Mouse (Mus musculus) megakaryocyte, embryonic 14.5 days (primary cell): ENCODE data around the gene Dennd5b. TPM values are rescaled to one million over a fixed set of nuclear protein-coding genes. Genes with fewer than 3 reads are reported as not detected.

Experiments used
- H3K27me3 ChIP-seq: replicated peaks from 2 replicates; pipeline ENCODE3; 2012; ENCODE audit warnings: inconsistent platforms
- H3K36me3 ChIP-seq: replicated peaks from 2 replicates; pipeline ENCODE3; 2012; ENCODE audit warnings: low read length, inconsistent platforms, mixed read lengths
- H3K4me1 ChIP-seq: 2 replicates; pipeline ENCODE4 v1.6.1; 2012; ENCODE audit warnings: inconsistent platforms
- H3K4me3 ChIP-seq: replicated peaks from 2 replicates; pipeline ENCODE3; 2012; ENCODE audit warnings: moderate library complexity, mild to moderate bottlenecking, inconsistent platforms
- H3K9me3 ChIP-seq: 2 replicates; pipeline ENCODE4 v1.6.1; 2012; ENCODE audit warnings: inconsistent platforms
- FLI1 ChIP-seq: IDR thresholded peaks from 2 replicates; pipeline ENCODE4 v1.6.1; 2012; ENCODE audit warnings: low read length, inconsistent platforms, mixed read lengths
- GATA1 ChIP-seq: IDR thresholded peaks from 3 replicates; pipeline ENCODE4 v1.6.1; 2012; ENCODE audit warnings: mixed read lengths, low read length, inconsistent platforms, borderline replicate concordance
- polyA plus RNA-seq: library from polyadenylated mRNA; stranded (reverse); fragments of >175 nt; gene quantifications from 2 replicates; pipeline ENCODE4 v1.2.3, GENCODE M21; 2012; ENCODE audit warnings: low replicate concordance; ENCODE audit not compliant: insufficient read depth

Gene Dennd5b
- polyA plus RNA-seq, 1 experiment, result 0.07 TPM

DNA sequence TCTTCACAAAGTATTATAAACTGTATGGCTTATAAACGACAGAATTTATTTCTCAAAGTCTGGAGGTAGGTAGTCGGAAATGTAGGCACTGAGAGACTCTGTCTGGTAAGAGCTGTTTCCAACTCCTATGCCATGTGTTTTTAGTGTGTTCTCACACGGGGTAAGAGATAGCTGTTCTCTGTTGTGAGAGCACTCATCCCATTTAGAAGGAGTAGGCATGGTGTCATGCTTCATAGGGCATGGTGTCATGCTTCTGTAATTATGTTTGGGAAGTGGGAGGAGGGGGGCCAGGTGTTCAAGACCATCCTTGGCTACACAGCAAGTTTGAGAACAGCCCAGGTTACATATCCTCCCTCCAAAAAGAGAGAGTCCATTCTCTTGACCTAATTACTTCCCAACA lies 6.1 kb upstream of the Dennd5b start:
- no peak for TF ChIP-seq GATA1
- no peak for TF ChIP-seq FLI1
- Histone ChIP-seq H3K4me3 (no peak overlapping the region), H3K27me3 (peaks cover 6% of the 10 kb centered on the region), H3K4me1 (peaks cover 4% of the 10 kb centered on the region; the same call in 1 of the 2 replicates), H3K36me3 (no peaks in the 10 kb centered on the region), H3K9me3 (0 out of 2 replicates have a peak, but pooled peaks cover 4% of the 10 kb centered on the region)

GRCm38 (mm10) chr6:149103451-149103850 lies 2.0 kb upstream of the Dennd5b start:
- Histone ChIP-seq H3K36me3 (no peaks in the 10 kb centered on the region), H3K27me3 (peaks cover 27% of the 10 kb centered on the region), H3K4me3 (no peak overlapping the region), H3K4me1 (peaks cover 18% of the 10 kb centered on the region), H3K9me3 (0 out of 2 replicates have a peak, but pooled peaks cover 4% of the 10 kb centered on the region)
- no peak for TF ChIP-seq FLI1
- no peak for TF ChIP-seq GATA1

GRCm38 (mm10) chr6:149101943-149102243 lies 413 bp upstream of the Dennd5b start:
- Histone ChIP-seq H3K4me1 (peaks cover 18% of the 10 kb centered on the region), H3K36me3 (no peaks in the 10 kb centered on the region), H3K4me3 (peak overlapping the region; percentile 94), H3K9me3 (0 out of 2 replicates have a peak, but pooled peaks cover 2% of the 10 kb centered on the region), H3K27me3 (peaks cover 27% of the 10 kb centered on the region)
- TF ChIP-seq GATA1 (no peak), FLI1 (no peak)

GRCm38 (mm10) chr6:149100174-149101075 lies 1.1 kb downstream of the Dennd5b start:
- no peaks in the 10 kb centered on the region for H3K9me3 ChIP-seq
- H3K36me3 ChIP-seq, result no peaks in the 10 kb centered on the region
- peak overlapping the region; percentile 94 for H3K4me3 ChIP-seq
- peaks cover 18% of the 10 kb centered on the region for H3K4me1 ChIP-seq
- TF ChIP-seq FLI1, result no peak
- no peak for TF ChIP-seq GATA1
- peaks cover 27% of the 10 kb centered on the region for H3K27me3 ChIP-seq

DNA sequence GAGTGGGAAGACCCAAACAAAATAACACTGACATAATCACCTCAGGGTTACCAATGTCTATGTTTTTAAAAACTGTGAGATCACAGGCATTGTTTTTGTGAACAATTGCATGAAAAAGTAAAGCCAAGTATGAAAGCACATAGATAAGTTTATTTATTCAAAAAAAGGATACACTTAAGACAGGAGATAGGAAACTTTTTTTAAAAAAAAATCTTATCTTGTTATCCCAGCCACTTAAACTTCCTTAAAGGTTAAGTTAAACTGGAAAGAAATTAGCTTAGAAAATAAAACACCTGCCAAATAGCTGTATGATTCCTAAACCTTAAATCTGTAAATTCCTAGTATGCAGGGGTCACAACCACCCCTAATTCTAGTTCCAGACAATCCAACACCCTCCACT lies 2.5 kb downstream of the Dennd5b start:
- Histone ChIP-seq H3K4me1 (peaks cover 31% of the 10 kb centered on the region), H3K9me3 (no peaks in the 10 kb centered on the region), H3K36me3 (no peaks in the 10 kb centered on the region), H3K4me3 (no peak overlapping the region), H3K27me3 (peaks cover 24% of the 10 kb centered on the region)
- TF ChIP-seq GATA1 (no peak), FLI1 (no peak)

DNA sequence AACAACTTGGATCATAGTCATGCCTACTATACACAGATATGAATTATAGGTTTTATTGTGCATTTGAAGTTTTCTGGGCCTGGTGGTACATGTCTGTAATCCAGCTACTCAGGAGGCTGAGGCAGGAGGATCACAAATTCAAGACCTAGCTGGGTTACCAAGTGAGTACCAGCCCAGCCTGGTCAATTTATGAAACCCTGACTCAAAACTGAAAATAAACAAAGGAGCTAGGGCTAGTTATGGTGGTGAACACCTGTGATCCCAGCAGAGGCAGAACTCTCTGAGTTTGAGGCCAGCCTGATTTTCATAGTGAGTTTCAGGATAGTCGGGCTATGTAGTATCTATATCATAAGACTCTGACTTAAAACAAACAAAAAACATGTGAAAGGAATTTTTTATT lies 4.2 kb downstream of the Dennd5b start:
- peaks cover 20% of the 10 kb centered on the region for H3K27me3 ChIP-seq
- no peaks in the 10 kb centered on the region for H3K36me3 ChIP-seq
- no peaks in the 10 kb centered on the region for H3K9me3 ChIP-seq
- H3K4me3 ChIP-seq, result no peak overlapping the region
- TF ChIP-seq FLI1, result no peak
- TF ChIP-seq GATA1, result no peak
- peaks cover 36% of the 10 kb centered on the region for H3K4me1 ChIP-seq

DNA sequence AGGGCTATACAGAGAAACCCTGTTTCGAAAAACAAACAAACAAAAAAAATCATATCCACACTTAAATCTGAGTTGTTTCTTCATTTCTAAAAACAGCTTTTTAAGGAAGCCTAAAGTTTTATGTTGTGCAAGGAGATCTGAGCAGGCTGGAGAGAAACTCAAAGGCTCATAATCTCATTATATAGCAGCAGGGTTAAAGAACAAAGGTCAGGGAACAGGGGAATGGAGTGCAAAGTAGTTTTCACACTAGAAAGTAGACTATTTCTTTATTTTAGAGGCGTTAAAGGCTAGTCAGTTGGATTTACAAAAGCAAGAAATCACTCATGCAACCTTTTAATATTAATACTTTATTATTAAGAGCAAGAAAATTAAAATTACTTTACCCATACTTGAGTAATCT lies 5.2 kb downstream of the Dennd5b start:
- H3K9me3 ChIP-seq, result no peaks in the 10 kb centered on the region
- H3K27me3 ChIP-seq, result peaks cover 10% of the 10 kb centered on the region
- TF ChIP-seq FLI1 (no peak), GATA1 (no peak)
- H3K36me3 ChIP-seq, result no peaks in the 10 kb centered on the region
- H3K4me1 ChIP-seq, result peaks cover 31% of the 10 kb centered on the region
- H3K4me3 ChIP-seq, result no peak overlapping the region

DNA sequence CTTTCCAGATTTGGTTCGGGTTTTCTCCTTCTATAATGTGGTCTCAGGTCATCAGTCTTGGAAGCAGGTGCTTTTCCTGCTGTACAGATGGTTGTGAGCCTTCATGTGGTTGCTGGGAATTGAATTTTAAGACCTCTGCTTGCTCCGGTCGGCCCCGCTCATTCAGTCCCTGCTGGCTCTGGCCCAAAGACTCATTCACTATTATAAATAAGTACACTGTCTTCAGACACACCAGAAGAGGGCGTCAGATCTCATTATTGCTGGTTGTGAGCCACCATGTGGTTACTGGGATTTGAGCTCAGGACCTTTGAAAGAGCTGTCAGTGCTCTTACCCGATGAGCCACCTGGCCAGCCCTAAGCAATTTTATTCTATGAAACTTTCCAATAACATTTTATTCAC lies 6.1 kb downstream of the Dennd5b start:
- Histone ChIP-seq H3K27me3 (peaks cover 2% of the 10 kb centered on the region), H3K36me3 (no peaks in the 10 kb centered on the region), H3K4me1 (peaks cover 24% of the 10 kb centered on the region), H3K4me3 (no peak overlapping the region), H3K9me3 (no peaks in the 10 kb centered on the region)
- TF ChIP-seq FLI1, result no peak
- TF ChIP-seq GATA1, result no peak

- no peaks in the 10 kb centered on the region for H3K9me3 ChIP-seq
- H3K4me3 ChIP-seq, result no peak overlapping the region
- H3K36me3 ChIP-seq, result no peaks in the 10 kb centered on the region
- no peaks in the 10 kb centered on the region for H3K27me3 ChIP-seq
- no peak for TF ChIP-seq FLI1
- TF ChIP-seq GATA1, result no peak
- peaks cover 21% of the 10 kb centered on the region for H3K4me1 ChIP-seq
Observed at GRCm38 (mm10) chr6:149094555-149094954, 6.9 kb downstream of the Dennd5b start.

- no peak for TF ChIP-seq FLI1
- TF ChIP-seq GATA1, result no peak
- Histone ChIP-seq H3K4me3 (no peak overlapping the region), H3K9me3 (no peaks in the 10 kb centered on the region), H3K4me1 (peaks cover 22% of the 10 kb centered on the region), H3K27me3 (no peaks in the 10 kb centered on the region), H3K36me3 (no peaks in the 10 kb centered on the region)
Observed at GRCm38 (mm10) chr6:149093465-149093864, 8.0 kb downstream of the Dennd5b start.
